Mouse (Mus musculus) G1E (cell line): ENCODE measurements at regions not wholly inside any gene's neighbourhood (a gene's known extent, or its start where the extent isn't known, plus 50 kb on each side); places are given as distances from the start of the nearest gene placed in this dataset.

ENCODE experiments used
- CTCF ChIP-seq: IDR thresholded peaks from 2 replicates; pipeline ENCODE4 v1.5.1; 2012; ENCODE audit warnings: low read depth, low read length, inconsistent platforms, mixed read lengths
- GATA1 ChIP-seq: IDR thresholded peaks from 2 replicates; pipeline ENCODE4 v1.6.1; 2012; ENCODE audit warnings: borderline replicate concordance, low read length, inconsistent platforms, mixed read lengths
- GATA2 ChIP-seq: IDR thresholded peaks from 2 replicates; pipeline ENCODE4 v1.6.1; 2012; ENCODE audit warnings: low read depth, low read length, inconsistent platforms, borderline replicate concordance
- POLR2AphosphoS5 ChIP-seq: IDR thresholded peaks from 2 replicates; pipeline ENCODE4 v1.6.1; 2012; ENCODE audit warnings: low read depth, low read length, inconsistent platforms; ENCODE audit not compliant: insufficient replicate concordance
- TAL1 ChIP-seq: conservative IDR thresholded peaks from 2 replicates; pipeline ENCODE4 v1.6.1; 2012; ENCODE audit warnings: low read depth, low read length, inconsistent platforms, mixed read lengths

DNA sequence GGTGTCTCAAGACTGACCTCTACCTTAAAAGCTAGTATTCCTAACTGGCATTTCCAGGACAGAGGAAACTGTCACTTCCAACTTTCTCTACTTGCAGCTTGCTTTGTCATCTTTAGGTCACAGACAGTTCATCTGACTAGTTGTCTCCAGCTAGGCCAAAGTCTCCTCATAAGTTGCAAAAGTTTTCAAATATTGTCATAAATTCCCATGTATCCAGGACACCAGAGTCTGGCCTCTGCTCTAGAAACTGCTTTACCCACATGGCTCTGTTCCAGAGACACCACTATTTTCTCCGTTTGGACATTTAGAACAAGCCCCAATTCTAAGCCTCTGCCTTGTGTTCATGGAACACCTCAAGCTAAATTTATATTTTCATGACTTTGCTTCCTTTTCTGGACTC is 205.0 kb downstream of the Btg1 start:
- TF ChIP-seq CTCF, result no peak
- no peak for TF ChIP-seq GATA1
- no peak for TF ChIP-seq POLR2AphosphoS5
- no peak for TF ChIP-seq TAL1
- TF ChIP-seq GATA2, result no peak
